Mouse (Mus musculus) bone marrow, adult 2 months (tissue): ENCODE results near the gene Cdk2ap1.

Source experiments
- CTCF ChIP-seq: fragments of 200-500 bp; IDR thresholded peaks from 2 replicates; pipeline ENCODE4 v1.5.1; 2011; ENCODE audit warnings: low read length, control low read depth; ENCODE audit not compliant: control insufficient read depth, insufficient read depth
- POLR2A ChIP-seq: fragments of 200-500 bp; IDR thresholded peaks from 2 replicates; pipeline ENCODE4 v1.6.1; 2011; ENCODE audit warnings: low read depth, mild to moderate bottlenecking, control low read depth, low read length, borderline replicate concordance; ENCODE audit not compliant: control insufficient read depth

- no peak for TF ChIP-seq CTCF
- TF ChIP-seq POLR2A, result no peak
Measured at GRCm38 (mm10) chr5:124356695-124357094, 6.2 kb downstream of the Cdk2ap1 start.
